Mouse (Mus musculus): ENCODE results near the gene Tmf1.
A peak's percentile ranks its signal among the peaks of the same experiment; 100 is the strongest.

Gene Tmf1

GRCm38 (mm10) chr6:97106777-97107176 is 72.1 kb downstream of the Tmf1 start:
- DNase-seq (ENCODE audit: low spot score in 2 of 2): peak in 1 of 2 experiments; percentile 3

GRCm38 (mm10) chr6:97106106-97106505 is 72.8 kb downstream of the Tmf1 start:
- no peak for DNase-seq (ENCODE audit: low spot score in 2 of 2)

GRCm38 (mm10) chr6:97104264-97104852 is 74.6 kb downstream of the Tmf1 start:
- DNase-seq (ENCODE audit: low spot score in 2 of 2): no peak

Data from spleen, postnatal 36 days (tissue).